Mouse (Mus musculus): ENCODE data around the gene Kctd20.

- TF ChIP-seq POLR2A (IDR thresholded peaks at IDR 0.05; ENCODE audit: insufficient read length, low read depth) (no peak), E2F4 (IDR thresholded peaks at IDR 0.05; ENCODE audit: insufficient read depth) (no peak), POLR2AphosphoS2 (IDR thresholded peaks at IDR 0.05; ENCODE audit: insufficient read length, low read depth) (no peak), USF1 (IDR thresholded peaks at IDR 0.05; ENCODE audit: low read depth) (no peak), TCF12 (IDR thresholded peaks at IDR 0.05; ENCODE audit: insufficient read depth, poor library complexity, severe bottlenecking) (no peak), MYOD1 (IDR thresholded peaks at IDR 0.05; ENCODE audit: control insufficient read depth in 1 of 3, insufficient read length in 2 of 3, low read depth in 2 of 3) (no peak), SRF (IDR thresholded peaks at IDR 0.05; ENCODE audit: control insufficient read depth, insufficient read length, low read depth) (no peak), CEBPB (IDR thresholded peaks at IDR 0.05; ENCODE audit: insufficient read depth, poor library complexity, severe bottlenecking) (no peak), MYOG (IDR thresholded peaks at IDR 0.05; ENCODE audit: control insufficient read depth in 1 of 3, insufficient read depth in 1 of 3, insufficient read length in 2 of 3, low read depth in 2 of 3) (no peak), MAX (IDR thresholded peaks at IDR 0.05; ENCODE audit: low read depth) (no peak), TCF3 (IDR thresholded peaks at IDR 0.05; ENCODE audit: insufficient read length, low read depth) (no peak)
Measured at GRCm38 (mm10) chr17:29015638-29016037, 63.9 kb downstream of the Kctd20 start.
